Mouse (Mus musculus) MEL (cell line): ENCODE measurements at regions not wholly inside any gene's neighbourhood (a gene's known extent, or its start where the extent isn't known, plus 50 kb on each side); places are given as distances from the start of the nearest gene placed in this dataset.

Source experiments
- DNase-seq: peaks from one replicate; pipeline ENCODE4 v3.0.0; 2011; ENCODE audit warnings: low read depth, low spot score
- H3K27ac ChIP-seq: 2 replicates; pipeline ENCODE4 v1.5.1; 2012; ENCODE audit warnings: low read depth, mild to moderate bottlenecking, control low read depth, low read length, moderate library complexity; ENCODE audit not compliant: control insufficient read depth
- H3K27me3 ChIP-seq, 2 experiments: fragments of 150-350 bp in 1 of 2; sonication (generic) in 1 of 2; 2 replicates each; pipeline ENCODE4 v1.6.1; 2012; ENCODE audit warnings: low read length in 2 of 2, mild to moderate bottlenecking in 2 of 2, improper control_type of control experiment in 1 of 2, moderate library complexity in 1 of 2; ENCODE audit not compliant: insufficient read depth in 2 of 2, control insufficient read depth in 1 of 2
- H3K36me3 ChIP-seq, 2 experiments: 2 replicates each; pipeline ENCODE4 v1.6.1; 2012 to 2014; ENCODE audit warnings: low read length in 2 of 2, improper control_type of control experiment in 1 of 2, inconsistent platforms in 1 of 2, mild to moderate bottlenecking in 1 of 2; ENCODE audit not compliant: insufficient read depth in 2 of 2, control insufficient read depth in 1 of 2
- H3K4me1 ChIP-seq, 2 experiments: fragments of 150-350 bp in 1 of 2; sonication (generic) in 1 of 2; 2 replicates each; pipeline ENCODE4 v1.6.1; 2012; ENCODE audit warnings: low read length in 2 of 2, improper control_type of control experiment in 1 of 2, mild to moderate bottlenecking in 1 of 2; ENCODE audit not compliant: insufficient read depth in 2 of 2, control insufficient read depth in 1 of 2
- H3K4me3 ChIP-seq, 2 experiments: fragments of 150-350 bp in 1 of 2; sonication (generic) in 1 of 2; 2 replicates each; pipeline ENCODE4 v1.5.1; 2012; ENCODE audit warnings: low read depth in 2 of 2, low read length in 2 of 2, mild to moderate bottlenecking in 2 of 2, moderate library complexity in 2 of 2, control low read depth in 1 of 2, improper control_type of control experiment in 1 of 2; ENCODE audit not compliant: control insufficient read depth in 1 of 2, insufficient read depth in 1 of 2
- H3K79me2 ChIP-seq: 2 replicates; pipeline ENCODE4 v1.6.1; 2012; ENCODE audit warnings: mild to moderate bottlenecking, low read length, moderate library complexity; ENCODE audit not compliant: control insufficient read depth, poor library complexity, insufficient read depth
- H3K9ac ChIP-seq: 2 replicates; pipeline ENCODE4 v1.6.1; 2012; ENCODE audit warnings: low read depth, mild to moderate bottlenecking, control low read depth, low read length, moderate library complexity; ENCODE audit not compliant: control insufficient read depth, poor library complexity, severe bottlenecking
- H3K9me3 ChIP-seq: fragments of 150-350 bp; sonication (generic); replicated peaks from 2 replicates; pipeline ENCODE4 v1.6.1; 2012; ENCODE audit warnings: mild to moderate bottlenecking, low read length, improper control_type of control experiment, moderate library complexity; ENCODE audit not compliant: insufficient read depth
- BHLHE40 ChIP-seq: IDR thresholded peaks from 2 replicates; pipeline ENCODE4 v1.6.1; 2012; ENCODE audit warnings: low read depth, mild to moderate bottlenecking, inconsistent platforms, low read length, improper control_type of control experiment, borderline replicate concordance
- CHD1 ChIP-seq: IDR thresholded peaks from 2 replicates; pipeline ENCODE4 v1.6.1; 2012; ENCODE audit warnings: low read depth, mild to moderate bottlenecking, inconsistent platforms, low read length, improper control_type of control experiment
- E2F4 ChIP-seq: IDR thresholded peaks from 2 replicates; pipeline ENCODE4 v1.6.1; 2011; ENCODE audit warnings: low read depth, low read length, improper control_type of control experiment, borderline replicate concordance
- ELF1 ChIP-seq: IDR thresholded peaks from 2 replicates; pipeline ENCODE4 v1.6.1; 2014; ENCODE audit warnings: low read depth, mild to moderate bottlenecking, inconsistent platforms, low read length, improper control_type of control experiment, moderate library complexity
- EP300 ChIP-seq, 2 experiments: IDR thresholded peaks; 2 replicates each; pipeline ENCODE4 v1.6.1; 2011; ENCODE audit warnings: improper control_type of control experiment in 2 of 2, low read length in 2 of 2, low read depth in 1 of 2, mild to moderate bottlenecking in 1 of 2
- ETS1 ChIP-seq: IDR thresholded peaks from 2 replicates; pipeline ENCODE4 v1.6.1; 2012; ENCODE audit warnings: low read depth, mild to moderate bottlenecking, inconsistent platforms, low read length, improper control_type of control experiment, moderate library complexity
- HCFC1 ChIP-seq: IDR thresholded peaks from 2 replicates; pipeline ENCODE4 v1.6.1; 2012; ENCODE audit warnings: low read depth, mild to moderate bottlenecking, inconsistent platforms, low read length, improper control_type of control experiment, moderate library complexity
- JUND ChIP-seq: IDR thresholded peaks from 2 replicates; pipeline ENCODE4 v1.6.1; 2011; ENCODE audit warnings: low read depth, mild to moderate bottlenecking, improper control_type of control experiment, low read length
- KAT2A ChIP-seq: conservative IDR thresholded peaks from 2 replicates; pipeline ENCODE4 v1.6.1; 2012; ENCODE audit warnings: low read depth, low read length, improper control_type of control experiment, inconsistent platforms
- MAZ ChIP-seq: IDR thresholded peaks from 2 replicates; pipeline ENCODE4 v1.6.1; 2012; ENCODE audit warnings: low read depth, mild to moderate bottlenecking, inconsistent platforms, low read length, improper control_type of control experiment
- MYB ChIP-seq: IDR thresholded peaks from 2 replicates; pipeline ENCODE4 v1.6.1; 2011; ENCODE audit warnings: mild to moderate bottlenecking, low read depth, low read length, improper control_type of control experiment
- NELFE ChIP-seq: IDR thresholded peaks from 2 replicates; pipeline ENCODE4 v1.6.1; 2011; ENCODE audit warnings: low read depth, low read length, improper control_type of control experiment
- POLR2A ChIP-seq, 2 experiments: IDR thresholded peaks; 2 replicates each; pipeline ENCODE4 v1.6.1; 2011 to 2012; ENCODE audit warnings: low read length in 2 of 2, mild to moderate bottlenecking in 2 of 2, control low read depth in 1 of 2, improper control_type of control experiment in 1 of 2, low read depth in 1 of 2, moderate library complexity in 1 of 2; ENCODE audit not compliant: control insufficient read depth in 1 of 2, insufficient read depth in 1 of 2, poor library complexity in 1 of 2
- RAD21 ChIP-seq: IDR thresholded peaks from 2 replicates; pipeline ENCODE4 v1.6.1; 2011; ENCODE audit warnings: mild to moderate bottlenecking, low read depth, low read length, improper control_type of control experiment
- RCOR1 ChIP-seq: IDR thresholded peaks from 2 replicates; pipeline ENCODE4 v1.6.1; 2012; ENCODE audit warnings: low read depth, mild to moderate bottlenecking, inconsistent platforms, low read length, improper control_type of control experiment
- SIN3A ChIP-seq: IDR thresholded peaks from 2 replicates; pipeline ENCODE4 v1.6.1; 2012; ENCODE audit warnings: low read length, improper control_type of control experiment, inconsistent platforms
- SMC3 ChIP-seq: IDR thresholded peaks from 2 replicates; pipeline ENCODE4 v1.6.1; 2011; ENCODE audit warnings: low read depth, low read length, improper control_type of control experiment
- TAL1 ChIP-seq: IDR thresholded peaks from 2 replicates; pipeline ENCODE4 v1.6.1; 2012; ENCODE audit warnings: mild to moderate bottlenecking, inconsistent platforms, low read length, moderate library complexity, mixed read lengths
- TCF12 ChIP-seq: IDR thresholded peaks from 2 replicates; pipeline ENCODE4 v1.6.1; 2014; ENCODE audit warnings: low read depth, mild to moderate bottlenecking, inconsistent platforms, low read length, improper control_type of control experiment, moderate library complexity
- USF2 ChIP-seq, 2 experiments: IDR thresholded peaks; 2 replicates each; pipeline ENCODE4 v1.6.1; 2011 to 2012; ENCODE audit warnings: improper control_type of control experiment in 2 of 2, low read length in 2 of 2, borderline replicate concordance in 1 of 2, inconsistent platforms in 1 of 2, low read depth in 1 of 2, mild to moderate bottlenecking in 1 of 2; ENCODE audit not compliant: insufficient read depth in 1 of 2
- ZC3H11A ChIP-seq: IDR thresholded peaks from 2 replicates; pipeline ENCODE4 v1.6.1; 2012; ENCODE audit warnings: low read depth, mild to moderate bottlenecking, inconsistent platforms, low read length, improper control_type of control experiment

DNA sequence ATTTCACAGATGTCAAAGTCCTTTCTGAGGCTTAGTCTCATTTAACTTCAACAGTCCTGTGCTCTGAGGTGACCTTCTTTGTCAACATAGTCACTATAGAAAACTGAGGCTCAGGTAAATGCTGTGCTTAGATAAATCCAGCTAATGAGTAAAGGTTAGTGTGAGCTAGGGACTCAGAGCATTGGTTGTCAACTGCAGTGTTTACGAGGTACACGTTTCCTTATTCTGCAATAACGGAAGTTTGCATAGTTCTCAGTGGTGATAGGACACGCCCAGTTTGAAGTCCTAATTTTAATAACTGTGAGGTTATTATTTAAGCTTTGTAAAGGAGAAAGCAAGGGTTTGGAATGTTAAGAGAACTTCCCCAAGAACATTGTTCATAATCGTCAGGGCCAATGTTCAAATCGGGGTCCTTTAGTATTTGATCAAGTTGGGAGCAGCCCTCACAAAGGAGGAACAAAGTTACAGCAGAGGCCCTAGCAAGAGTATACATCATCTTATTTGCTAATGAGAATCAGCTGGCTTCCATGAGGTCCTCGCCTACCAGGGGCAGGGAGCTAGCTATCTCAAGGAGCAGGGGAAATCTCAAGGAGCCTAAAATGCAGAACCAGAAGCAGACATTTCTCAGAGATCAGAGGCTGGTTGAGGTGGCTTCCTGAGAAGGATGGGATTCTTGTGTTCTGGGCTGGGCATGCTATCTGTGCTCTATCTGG lies 268.6 kb downstream of the Tmem38b start:
- H3K9ac ChIP-seq = no peak overlapping the region
- no peaks in the 10 kb centered on the region for H3K79me2 ChIP-seq
- H3K27ac ChIP-seq = no peak overlapping the region
- DNase-seq = no peak
- H3K27me3 ChIP-seq = no peaks in the 10 kb centered on the region
- TF ChIP-seq RCOR1 = no peak
- TF ChIP-seq KAT2A = no peak
- no peak for TF ChIP-seq POLR2A (IDR thresholded peaks at IDR 0.05; ENCODE audit: control insufficient read depth in 1 of 2, insufficient read depth in 1 of 2, low read depth in 1 of 2, low read length in 2 of 2, poor library complexity in 1 of 2)
- no peak for TF ChIP-seq CHD1
- TF ChIP-seq TCF12 = no peak
- TF ChIP-seq TAL1 = no peak
- TF ChIP-seq BHLHE40 = no peak
- TF ChIP-seq SIN3A = no peak
- no peak for TF ChIP-seq NELFE
- no peak overlapping the region for H3K4me3 ChIP-seq
- H3K4me1 ChIP-seq = no peaks in the 10 kb centered on the region
- H3K36me3 ChIP-seq = no peaks in the 10 kb centered on the region
- H3K9me3 ChIP-seq = no peaks in the 10 kb centered on the region

DNA sequence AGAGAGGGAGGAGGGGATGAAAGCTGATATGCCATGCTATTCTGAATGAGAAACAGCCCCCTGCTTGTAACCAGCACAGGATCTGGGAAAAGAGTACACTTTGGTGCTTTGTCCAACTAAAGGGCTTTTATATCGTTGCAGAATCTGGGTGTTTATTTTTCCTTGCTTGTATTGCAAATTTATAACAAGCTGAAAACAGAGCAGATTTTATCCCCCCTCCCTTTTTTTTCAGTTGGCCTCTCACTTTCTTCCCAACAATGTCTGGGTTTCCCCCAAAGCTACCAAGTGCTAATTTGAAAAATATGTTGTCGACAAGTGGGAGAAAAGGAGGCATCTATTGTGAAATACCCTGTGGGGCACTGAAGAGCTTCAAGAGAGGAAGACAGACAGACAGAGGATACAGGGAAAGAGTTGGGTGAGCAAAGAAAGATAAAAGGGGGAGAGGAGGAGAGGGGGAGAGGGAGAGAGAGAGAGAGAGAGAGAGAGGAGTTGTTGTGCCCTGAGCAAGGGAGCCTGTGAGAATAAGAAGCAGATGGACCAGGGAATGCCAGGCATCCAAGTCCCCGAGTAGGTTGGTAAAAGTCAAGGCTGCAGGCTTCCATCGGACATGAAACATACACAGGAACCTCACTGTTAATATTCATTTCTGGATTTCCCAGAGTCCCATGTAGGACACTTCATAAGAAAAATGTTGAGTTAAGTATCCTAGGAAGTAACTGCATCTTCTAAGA lies 269.5 kb downstream of the Tmem38b start:
- no peaks in the 10 kb centered on the region for H3K9me3 ChIP-seq
- no peaks in the 10 kb centered on the region for H3K36me3 ChIP-seq
- H3K4me1 ChIP-seq = no peaks in the 10 kb centered on the region
- no peak for TF ChIP-seq SMC3
- no peak for TF ChIP-seq TAL1
- no peak for TF ChIP-seq HCFC1
- no peak for TF ChIP-seq RAD21
- TF ChIP-seq ZC3H11A = no peak
- no peak overlapping the region for H3K27ac ChIP-seq
- no peaks in the 10 kb centered on the region for H3K27me3 ChIP-seq
- H3K9ac ChIP-seq = no peak overlapping the region
- DNase-seq = no peak
- no peaks in the 10 kb centered on the region for H3K79me2 ChIP-seq
- no peak overlapping the region for H3K4me3 ChIP-seq

- Histone ChIP-seq H3K4me3 (no peak overlapping the region), H3K27me3 (no peaks in the 10 kb centered on the region), H3K79me2 (no peaks in the 10 kb centered on the region), H3K36me3 (no peaks in the 10 kb centered on the region), H3K27ac (no peak overlapping the region), H3K4me1 (no peaks in the 10 kb centered on the region), H3K9me3 (no peaks in the 10 kb centered on the region), H3K9ac (no peak overlapping the region)
- DNase-seq = no peak
- TF ChIP-seq NELFE (no peak), ETS1 (no peak), MYB (no peak), MAZ (no peak), POLR2A (IDR thresholded peaks at IDR 0.05; ENCODE audit: control insufficient read depth in 1 of 2, insufficient read depth in 1 of 2, low read depth in 1 of 2, low read length in 2 of 2, poor library complexity in 1 of 2) (no peak), KAT2A (no peak), ELF1 (no peak), USF2 (IDR thresholded peaks at IDR 0.05; ENCODE audit: borderline replicate concordance in 1 of 2, insufficient read depth in 1 of 2, low read depth in 1 of 2, low read length in 2 of 2) (no peak), RAD21 (no peak), RCOR1 (no peak), TAL1 (no peak), JUND (no peak), EP300 (IDR thresholded peaks at IDR 0.05; ENCODE audit: low read depth in 1 of 2, low read length in 2 of 2) (no peak), SMC3 (no peak), E2F4 (no peak)
These were observed 271.7 kb downstream of the Tmem38b start for GRCm38 (mm10) chr4:54097543-54097942.
